Mouse (Mus musculus): ENCODE data around the gene Polr1a. TPM values are rescaled to one million over a fixed set of nuclear protein-coding genes. Genes with fewer than 3 reads are reported as not detected.

Gene Polr1a
- polyA plus RNA-seq, 1 experiment = 5.9 TPM

- WGBS = 84% methylated on average over 4 of the region's 4 CpGs
These were observed 72.6 kb downstream of the Polr1a start for GRCm38 (mm10) chr6:71981450-71981849.

GRCm38 (mm10) chr6:71985984-71986383, 77.1 kb downstream of the Polr1a start:
- no peak overlapping the region for H3K4me3 ChIP-seq (ENCODE audit: low read depth, low read length)
- no peaks in the 10 kb centered on the region for H3K27me3 ChIP-seq (ENCODE audit: control insufficient read depth, insufficient read depth, low read length)
- WGBS = 84% methylated on average over 4 of the region's 4 CpGs
- no peak overlapping the region for H3K27ac ChIP-seq (ENCODE audit: insufficient read depth, low read depth, low read length)
- H3K36me3 ChIP-seq (ENCODE audit: control insufficient read depth, insufficient read depth, low read length) = no peaks in the 10 kb centered on the region
- TF ChIP-seq CTCF (IDR thresholded peaks at IDR 0.05; ENCODE audit: extremely low read depth, insufficient read length, insufficient replicate concordance, low read depth, low read length) (no peak), POLR2A (IDR thresholded peaks at IDR 0.05; ENCODE audit: low read depth, low read length) (no peak)
- H3K4me1 ChIP-seq (ENCODE audit: control insufficient read depth, insufficient read depth, insufficient read length, low read length) = no peaks in the 10 kb centered on the region

More at GRCm38 (mm10) chr6:71981450-71981849, 72.6 kb downstream of the Polr1a start:
- Histone ChIP-seq H3K27ac (ENCODE audit: insufficient read depth, low read depth, low read length) (no peak overlapping the region), H3K36me3 (ENCODE audit: control insufficient read depth, insufficient read depth, low read length) (peaks cover 6% of the 10 kb centered on the region; the same call in 1 of the 2 replicates), H3K27me3 (ENCODE audit: control insufficient read depth, insufficient read depth, low read length) (no peaks in the 10 kb centered on the region), H3K4me3 (ENCODE audit: low read depth, low read length) (no peak overlapping the region), H3K4me1 (ENCODE audit: control insufficient read depth, insufficient read depth, insufficient read length, low read length) (no peaks in the 10 kb centered on the region)
- TF ChIP-seq POLR2A (IDR thresholded peaks at IDR 0.05; ENCODE audit: low read depth, low read length) = no peak
- no peak for TF ChIP-seq CTCF (IDR thresholded peaks at IDR 0.05; ENCODE audit: extremely low read depth, insufficient read length, insufficient replicate concordance, low read depth, low read length)

GRCm38 (mm10) chr6:71987546-71988248, 78.8 kb downstream of the Polr1a start:
- TF ChIP-seq POLR2A (IDR thresholded peaks at IDR 0.05; ENCODE audit: low read depth, low read length) = no peak
- TF ChIP-seq CTCF (IDR thresholded peaks at IDR 0.05; ENCODE audit: extremely low read depth, insufficient read length, insufficient replicate concordance, low read depth, low read length) = no peak
- Histone ChIP-seq H3K36me3 (ENCODE audit: control insufficient read depth, insufficient read depth, low read length) (no peaks in the 10 kb centered on the region), H3K27ac (ENCODE audit: insufficient read depth, low read depth, low read length) (no peak overlapping the region), H3K27me3 (ENCODE audit: control insufficient read depth, insufficient read depth, low read length) (no peaks in the 10 kb centered on the region), H3K4me1 (ENCODE audit: control insufficient read depth, insufficient read depth, insufficient read length, low read length) (no peaks in the 10 kb centered on the region), H3K4me3 (ENCODE audit: low read depth, low read length) (no peak overlapping the region)
- WGBS = 77% methylated on average over 7 of the region's 7 CpGs

GRCm38 (mm10) chr6:71989647-71990351, 80.9 kb downstream of the Polr1a start:
- H3K27ac ChIP-seq (ENCODE audit: insufficient read depth, low read depth, low read length) = no peak overlapping the region
- no peak for TF ChIP-seq POLR2A (IDR thresholded peaks at IDR 0.05; ENCODE audit: low read depth, low read length)
- TF ChIP-seq CTCF (IDR thresholded peaks at IDR 0.05; ENCODE audit: extremely low read depth, insufficient read length, insufficient replicate concordance, low read depth, low read length) = no peak
- 53% methylated on average over 8 of the region's 8 CpGs for WGBS

GRCm38 (mm10) chr6:71990371-71990837, 81.6 kb downstream of the Polr1a start:
- no peak overlapping the region for H3K27ac ChIP-seq (ENCODE audit: insufficient read depth, low read depth, low read length)
- no peak for TF ChIP-seq CTCF (IDR thresholded peaks at IDR 0.05; ENCODE audit: extremely low read depth, insufficient read length, insufficient replicate concordance, low read depth, low read length)
- no peak for TF ChIP-seq POLR2A (IDR thresholded peaks at IDR 0.05; ENCODE audit: low read depth, low read length)
- no peaks in the 10 kb centered on the region for H3K4me1 ChIP-seq (ENCODE audit: control insufficient read depth, insufficient read depth, insufficient read length, low read length)
- no peaks in the 10 kb centered on the region for H3K36me3 ChIP-seq (ENCODE audit: control insufficient read depth, insufficient read depth, low read length)
- H3K4me3 ChIP-seq (ENCODE audit: low read depth, low read length) = no peak overlapping the region
- H3K27me3 ChIP-seq (ENCODE audit: control insufficient read depth, insufficient read depth, low read length) = no peaks in the 10 kb centered on the region
- WGBS = 75% methylated on average over 8 of the region's 8 CpGs

More at GRCm38 (mm10) chr6:71989647-71990351, 80.9 kb downstream of the Polr1a start:
- H3K4me3 ChIP-seq (ENCODE audit: low read depth, low read length) = no peak overlapping the region
- no peaks in the 10 kb centered on the region for H3K4me1 ChIP-seq (ENCODE audit: control insufficient read depth, insufficient read depth, insufficient read length, low read length)
- no peaks in the 10 kb centered on the region for H3K27me3 ChIP-seq (ENCODE audit: control insufficient read depth, insufficient read depth, low read length)
- H3K36me3 ChIP-seq (ENCODE audit: control insufficient read depth, insufficient read depth, low read length) = no peaks in the 10 kb centered on the region

GRCm38 (mm10) chr6:71991190-71991932, 82.5 kb downstream of the Polr1a start:
- H3K27me3 ChIP-seq (ENCODE audit: control insufficient read depth, insufficient read depth, low read length) = no peaks in the 10 kb centered on the region
- no peaks in the 10 kb centered on the region for H3K36me3 ChIP-seq (ENCODE audit: control insufficient read depth, insufficient read depth, low read length)
- TF ChIP-seq CTCF (IDR thresholded peaks at IDR 0.05; ENCODE audit: extremely low read depth, insufficient read length, insufficient replicate concordance, low read depth, low read length) (no peak), POLR2A (IDR thresholded peaks at IDR 0.05; ENCODE audit: low read depth, low read length) (no peak)
- no peaks in the 10 kb centered on the region for H3K4me1 ChIP-seq (ENCODE audit: control insufficient read depth, insufficient read depth, insufficient read length, low read length)
- no peak overlapping the region for H3K27ac ChIP-seq (ENCODE audit: insufficient read depth, low read depth, low read length)
- WGBS = 62% methylated on average over 8 of the region's 8 CpGs
- H3K4me3 ChIP-seq (ENCODE audit: low read depth, low read length) = no peak overlapping the region

Data from small intestine, adult 2 months (tissue).